Mouse (Mus musculus): Measurements from ENCODE around the gene Hydin. TPM values are rescaled to one million over a fixed set of nuclear protein-coding genes. Genes with fewer than 3 reads are reported as not detected.

The Hydin gene
- polyA plus RNA-seq, 1 experiment from 2014 or later: 0.36 TPM

DNA sequence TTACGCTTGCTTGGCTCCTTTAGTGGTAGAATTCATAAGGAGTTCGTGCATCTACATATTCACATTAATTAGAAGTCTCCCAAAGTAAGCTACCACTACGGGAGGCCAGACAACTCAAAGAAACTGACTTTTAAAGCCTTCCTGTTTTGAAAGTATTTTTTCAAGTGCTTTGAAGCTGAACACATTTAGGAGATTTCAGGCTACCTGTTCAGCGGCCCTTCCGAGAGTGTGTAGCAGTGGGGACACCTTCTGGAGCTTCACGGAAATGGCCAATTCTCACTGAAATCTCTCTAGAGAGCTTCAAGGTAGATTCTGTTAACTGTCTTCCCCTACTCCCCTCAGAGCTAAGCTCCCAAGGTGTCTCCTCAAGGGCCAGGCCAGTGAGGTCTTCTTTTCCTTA lies 211.8 kb downstream of the Hydin start:
- no peaks in the 10 kb centered on the region for H3K27me3 ChIP-seq (ENCODE audit: control insufficient read depth, insufficient read depth, low read length)
- H3K4me2 ChIP-seq (replicated peaks; ENCODE audit: low read depth, low read length): no peak overlapping the region
- H3K36me3 ChIP-seq (ENCODE audit: control insufficient read depth, insufficient read depth, low read length): no peaks in the 10 kb centered on the region
- no peak overlapping the region for H3K27ac ChIP-seq (ENCODE audit: low read depth, low read length)
- WGBS: 43% methylated on average over 6 of the region's 6 CpGs
- no peak overlapping the region for H3K4me3 ChIP-seq (ENCODE audit: low read depth, low read length)
- ATAC-seq (ENCODE audit: low FRiP score): no peak
- no peaks in the 10 kb centered on the region for H3K4me1 ChIP-seq (replicated peaks; ENCODE audit: control insufficient read depth, insufficient read depth, low read length)
- no peak overlapping the region for H3K9ac ChIP-seq (ENCODE audit: low read depth, low read length)
- peak; percentile 48 for DNase-seq (ENCODE audit: low spot score)
- no peaks in the 10 kb centered on the region for H3K9me3 ChIP-seq (ENCODE audit: control insufficient read depth, low read length)

DNA sequence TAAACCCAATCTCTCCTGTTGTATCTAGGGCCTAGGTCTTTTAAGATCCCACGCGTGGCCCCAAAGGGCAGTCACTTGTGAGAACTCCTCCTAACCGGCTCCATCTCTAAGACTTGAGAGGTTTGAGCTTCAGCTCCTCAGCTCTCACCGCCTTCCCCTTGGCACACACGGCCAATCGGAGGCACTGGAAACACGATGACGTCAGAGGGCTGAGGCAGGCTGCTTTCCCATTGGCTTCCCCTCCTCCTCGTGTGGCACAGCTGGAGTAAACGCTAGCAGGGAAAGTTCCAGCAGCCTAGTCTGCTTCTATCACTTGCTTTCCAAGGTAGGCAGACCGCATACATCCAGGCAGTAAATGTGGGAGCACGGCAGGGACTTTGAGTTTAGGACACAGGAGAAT lies 212.6 kb downstream of the Hydin start:
- peak; percentile 13 for DNase-seq (ENCODE audit: low spot score)
- ATAC-seq (ENCODE audit: low FRiP score): no peak
- Histone ChIP-seq H3K27me3 (ENCODE audit: control insufficient read depth, insufficient read depth, low read length) (no peaks in the 10 kb centered on the region), H3K4me3 (ENCODE audit: low read depth, low read length) (no peak overlapping the region), H3K36me3 (ENCODE audit: control insufficient read depth, insufficient read depth, low read length) (no peaks in the 10 kb centered on the region), H3K4me2 (replicated peaks; ENCODE audit: low read depth, low read length) (no peak overlapping the region), H3K9me3 (ENCODE audit: control insufficient read depth, low read length) (no peaks in the 10 kb centered on the region), H3K4me1 (replicated peaks; ENCODE audit: control insufficient read depth, insufficient read depth, low read length) (no peaks in the 10 kb centered on the region), H3K9ac (ENCODE audit: low read depth, low read length) (no peak overlapping the region), H3K27ac (ENCODE audit: low read depth, low read length) (no peak overlapping the region)
- WGBS: 76% methylated on average over 12 of the region's 12 CpGs

DNA sequence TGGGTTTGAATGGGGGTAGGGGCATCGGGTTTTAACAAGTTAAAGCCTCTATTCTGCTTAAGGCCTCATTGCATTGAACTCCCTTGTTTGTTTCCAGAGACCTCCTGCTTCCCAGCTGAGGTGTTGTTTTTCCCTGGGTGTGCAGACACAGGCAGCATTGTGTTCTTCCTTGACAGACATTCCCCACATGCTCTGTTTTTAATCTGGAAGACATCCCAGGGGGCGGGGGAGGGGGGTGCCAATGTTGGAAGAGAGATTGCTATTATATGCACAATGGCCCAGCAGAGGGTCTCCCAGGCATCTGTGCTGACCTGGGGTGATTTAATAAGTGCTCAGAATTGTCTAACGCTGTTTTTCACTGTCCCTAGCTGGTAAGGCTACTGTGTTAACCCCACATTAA lies 215.5 kb downstream of the Hydin start:
- H3K4me1 ChIP-seq (replicated peaks; ENCODE audit: control insufficient read depth, insufficient read depth, low read length): no peaks in the 10 kb centered on the region
- no peaks in the 10 kb centered on the region for H3K36me3 ChIP-seq (ENCODE audit: control insufficient read depth, insufficient read depth, low read length)
- WGBS: 15% methylated on average over 3 of the region's 3 CpGs
- no peaks in the 10 kb centered on the region for H3K27me3 ChIP-seq (ENCODE audit: control insufficient read depth, insufficient read depth, low read length)
- H3K9me3 ChIP-seq (ENCODE audit: control insufficient read depth, low read length): no peaks in the 10 kb centered on the region
- H3K9ac ChIP-seq (ENCODE audit: low read depth, low read length): no peak overlapping the region
- H3K4me3 ChIP-seq (ENCODE audit: low read depth, low read length): no peak overlapping the region
- ATAC-seq (ENCODE audit: low FRiP score): peak; percentile 35; the same call in 1 of the 2 replicates
- no peak overlapping the region for H3K27ac ChIP-seq (ENCODE audit: low read depth, low read length)
- peak; percentile 50 for DNase-seq (ENCODE audit: low spot score)
- H3K4me2 ChIP-seq (replicated peaks; ENCODE audit: low read depth, low read length): no peak overlapping the region

DNA sequence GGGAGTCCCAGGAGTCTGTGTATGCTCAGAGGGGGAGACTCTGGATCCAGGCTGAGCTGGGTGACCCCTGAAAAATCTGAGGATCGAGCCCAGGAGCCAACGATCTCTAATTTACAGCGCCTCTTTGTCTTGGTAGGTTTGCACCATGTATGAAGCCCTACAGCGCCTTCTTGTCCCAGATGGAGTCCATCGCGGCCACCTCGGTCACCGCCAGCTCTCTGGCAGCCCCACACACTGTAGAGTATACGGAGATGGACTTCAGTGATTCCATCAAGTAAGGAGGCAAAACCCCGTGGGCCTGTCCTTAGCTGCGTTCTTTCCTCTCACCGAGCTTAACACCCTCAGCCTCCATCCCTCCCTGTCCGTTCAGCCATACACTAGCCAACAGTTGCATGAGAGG lies 218.5 kb downstream of the Hydin start:
- DNase-seq (ENCODE audit: low spot score) (no peak), ATAC-seq (ENCODE audit: low FRiP score) (no peak)
- Histone ChIP-seq H3K27me3 (ENCODE audit: control insufficient read depth, insufficient read depth, low read length) (no peaks in the 10 kb centered on the region), H3K9ac (ENCODE audit: low read depth, low read length) (no peak overlapping the region), H3K4me2 (replicated peaks; ENCODE audit: low read depth, low read length) (no peak overlapping the region), H3K4me3 (ENCODE audit: low read depth, low read length) (no peak overlapping the region), H3K4me1 (replicated peaks; ENCODE audit: control insufficient read depth, insufficient read depth, low read length) (no peaks in the 10 kb centered on the region), H3K36me3 (ENCODE audit: control insufficient read depth, insufficient read depth, low read length) (no peaks in the 10 kb centered on the region), H3K9me3 (ENCODE audit: control insufficient read depth, low read length) (no peaks in the 10 kb centered on the region), H3K27ac (ENCODE audit: low read depth, low read length) (no peak overlapping the region)
- WGBS: 94% methylated on average over 13 of the region's 13 CpGs

DNA sequence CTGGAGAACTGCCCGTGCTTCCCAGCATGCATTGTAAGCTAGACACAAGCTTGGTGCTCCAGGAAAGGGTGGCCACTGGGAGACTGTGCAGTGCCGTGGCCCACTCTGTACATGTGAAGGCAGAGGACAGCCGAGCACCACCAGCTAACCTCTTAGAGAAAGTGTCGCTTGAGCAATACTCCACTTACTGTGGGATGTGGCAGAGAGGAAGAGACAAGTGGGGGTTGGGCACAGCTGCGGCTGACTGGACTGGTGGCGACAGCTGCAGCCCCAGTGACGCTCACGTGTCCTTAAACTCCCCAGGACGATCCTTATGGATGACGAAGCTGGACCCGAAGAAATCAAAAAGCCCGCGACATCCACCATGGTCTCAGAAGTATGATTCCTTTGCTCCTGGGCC lies 219.2 kb downstream of the Hydin start:
- DNase-seq (ENCODE audit: low spot score) (no peak), ATAC-seq (ENCODE audit: low FRiP score) (no peak)
- 74% methylated on average over 13 of the region's 13 CpGs for WGBS
- no peak overlapping the region for H3K27ac ChIP-seq (ENCODE audit: low read depth, low read length)
- H3K36me3 ChIP-seq (ENCODE audit: control insufficient read depth, insufficient read depth, low read length): no peaks in the 10 kb centered on the region
- no peak overlapping the region for H3K9ac ChIP-seq (ENCODE audit: low read depth, low read length)
- H3K4me3 ChIP-seq (ENCODE audit: low read depth, low read length): no peak overlapping the region
- H3K4me2 ChIP-seq (replicated peaks; ENCODE audit: low read depth, low read length): no peak overlapping the region
- no peaks in the 10 kb centered on the region for H3K27me3 ChIP-seq (ENCODE audit: control insufficient read depth, insufficient read depth, low read length)
- no peaks in the 10 kb centered on the region for H3K9me3 ChIP-seq (ENCODE audit: control insufficient read depth, low read length)
- no peaks in the 10 kb centered on the region for H3K4me1 ChIP-seq (replicated peaks; ENCODE audit: control insufficient read depth, insufficient read depth, low read length)

DNA sequence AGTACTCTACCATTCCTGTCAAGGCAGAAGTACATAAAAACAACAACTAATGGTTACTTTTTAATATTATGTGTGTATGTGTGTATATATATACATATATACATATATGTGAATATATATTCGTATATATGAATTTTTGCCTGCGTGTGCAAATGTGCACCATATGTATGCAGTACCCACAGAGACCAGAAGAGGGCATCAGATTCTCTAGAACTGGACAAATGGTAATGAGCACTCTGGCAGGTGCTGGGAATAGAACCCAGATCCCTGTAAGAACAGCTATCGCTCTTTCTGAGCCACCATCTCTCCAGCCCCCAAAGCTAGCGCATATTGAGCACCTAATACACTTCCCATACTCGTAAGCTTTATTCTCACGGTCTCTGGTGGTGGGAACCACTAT lies 220.9 kb downstream of the Hydin start:
- H3K4me1 ChIP-seq (replicated peaks; ENCODE audit: control insufficient read depth, insufficient read depth, low read length): no peaks in the 10 kb centered on the region
- no peak overlapping the region for H3K4me3 ChIP-seq (ENCODE audit: low read depth, low read length)
- H3K27ac ChIP-seq (ENCODE audit: low read depth, low read length): no peak overlapping the region
- no peak for DNase-seq (ENCODE audit: low spot score)
- H3K27me3 ChIP-seq (ENCODE audit: control insufficient read depth, insufficient read depth, low read length): no peaks in the 10 kb centered on the region
- no peak overlapping the region for H3K4me2 ChIP-seq (replicated peaks; ENCODE audit: low read depth, low read length)
- no peaks in the 10 kb centered on the region for H3K9me3 ChIP-seq (ENCODE audit: control insufficient read depth, low read length)
- H3K36me3 ChIP-seq (ENCODE audit: control insufficient read depth, insufficient read depth, low read length): no peaks in the 10 kb centered on the region
- ATAC-seq (ENCODE audit: low FRiP score): no peak
- H3K9ac ChIP-seq (ENCODE audit: low read depth, low read length): no peak overlapping the region
- WGBS: 96% methylated on average over 6 of the region's 6 CpGs

GRCm38 (mm10) chr8:110489344-110489743 lies 222.6 kb downstream of the Hydin start:
- Histone ChIP-seq H3K4me3 (ENCODE audit: low read depth, low read length) (no peak overlapping the region), H3K27ac (ENCODE audit: low read depth, low read length) (no peak overlapping the region), H3K9me3 (ENCODE audit: control insufficient read depth, low read length) (no peaks in the 10 kb centered on the region), H3K4me2 (replicated peaks; ENCODE audit: low read depth, low read length) (no peak overlapping the region), H3K4me1 (replicated peaks; ENCODE audit: control insufficient read depth, insufficient read depth, low read length) (no peaks in the 10 kb centered on the region), H3K27me3 (ENCODE audit: control insufficient read depth, insufficient read depth, low read length) (no peaks in the 10 kb centered on the region), H3K36me3 (ENCODE audit: control insufficient read depth, insufficient read depth, low read length) (no peaks in the 10 kb centered on the region), H3K9ac (ENCODE audit: low read depth, low read length) (no peak overlapping the region)
- ATAC-seq (ENCODE audit: low FRiP score) (no peak), DNase-seq (ENCODE audit: low spot score) (peak; percentile 24)
- 75% methylated on average over 4 of the region's 4 CpGs for WGBS

DNA sequence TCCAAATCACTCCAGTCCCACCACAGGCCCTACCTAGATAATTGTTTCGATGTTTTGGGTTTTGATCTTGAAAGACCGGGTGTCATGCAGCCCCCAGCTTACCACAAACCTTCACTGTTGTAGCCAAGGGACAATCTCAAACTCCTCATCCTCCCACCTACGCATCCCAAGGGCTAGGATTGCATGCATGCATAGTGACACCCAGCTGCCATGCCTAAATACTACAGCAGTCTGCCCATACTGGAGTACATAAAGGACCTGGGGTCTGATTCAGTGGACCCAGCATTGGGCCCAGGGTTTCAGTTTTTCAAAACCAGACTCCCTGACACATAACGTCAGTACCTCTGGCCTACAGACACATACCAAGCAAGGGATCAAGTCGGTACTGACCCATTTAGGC lies 224.3 kb downstream of the Hydin start:
- no peaks in the 10 kb centered on the region for H3K36me3 ChIP-seq (ENCODE audit: control insufficient read depth, insufficient read depth, low read length)
- 81% methylated on average over 5 of the region's 5 CpGs for WGBS

GRCm38 (mm10) chr8:110496286-110496685 lies 229.5 kb downstream of the Hydin start:
- Histone ChIP-seq H3K4me1 (replicated peaks; ENCODE audit: control insufficient read depth, insufficient read depth, low read length) (no peaks in the 10 kb centered on the region), H3K36me3 (ENCODE audit: control insufficient read depth, insufficient read depth, low read length) (no peaks in the 10 kb centered on the region), H3K27me3 (ENCODE audit: control insufficient read depth, insufficient read depth, low read length) (no peaks in the 10 kb centered on the region), H3K4me3 (ENCODE audit: low read depth, low read length) (no peak overlapping the region), H3K4me2 (replicated peaks; ENCODE audit: low read depth, low read length) (no peak overlapping the region), H3K9me3 (ENCODE audit: control insufficient read depth, low read length) (no peaks in the 10 kb centered on the region), H3K27ac (ENCODE audit: low read depth, low read length) (no peak overlapping the region), H3K9ac (ENCODE audit: low read depth, low read length) (no peak overlapping the region)
- WGBS: 82% methylated on average over 9 of the region's 9 CpGs
- ATAC-seq (ENCODE audit: low FRiP score) (no peak), DNase-seq (ENCODE audit: low spot score) (no peak)

More for the DNA sequence above, 224.3 kb downstream of the Hydin start:
- Histone ChIP-seq H3K4me2 (replicated peaks; ENCODE audit: low read depth, low read length) (no peak overlapping the region), H3K4me3 (ENCODE audit: low read depth, low read length) (no peak overlapping the region), H3K9ac (ENCODE audit: low read depth, low read length) (no peak overlapping the region), H3K4me1 (replicated peaks; ENCODE audit: control insufficient read depth, insufficient read depth, low read length) (no peaks in the 10 kb centered on the region), H3K9me3 (ENCODE audit: control insufficient read depth, low read length) (no peaks in the 10 kb centered on the region), H3K27me3 (ENCODE audit: control insufficient read depth, insufficient read depth, low read length) (no peaks in the 10 kb centered on the region), H3K27ac (ENCODE audit: low read depth, low read length) (no peak overlapping the region)
- DNase-seq (ENCODE audit: low spot score) (no peak), ATAC-seq (ENCODE audit: low FRiP score) (no peak)

Data from hindbrain, embryonic 11.5 days (tissue).